Mouse (Mus musculus) layer of hippocampus, postnatal 10 days (tissue): ENCODE data around the gene Cd302. TPM values are rescaled to one million over a fixed set of nuclear protein-coding genes. Genes with fewer than 3 reads are reported as not detected.

Experiments used
- total RNA-seq, 2 experiments: library from RNA; stranded (reverse); gene quantifications; 2 replicates each; pipeline ENCODE4 v1.2.3; 2021

Cd302 gene
- total RNA-seq, 2 experiments from 2014 or later: 10.1 to 10.6 TPM

Other genes starting within 250 kb of the Cd302 start
- 10 to 100 TPM; 56.8 to 57.6 TPM for gene Baz2b, start 74.6 kb downstream of the Cd302 start, total RNA-seq
- gene March7, start 74.6 kb downstream of the Cd302 start, total RNA-seq: 10 to 100 TPM; 64.7 to 67.3 TPM
- 1 to 10 TPM; 7.2 to 7.3 TPM for gene Ly75, start 98.8 kb upstream of the Cd302 start, total RNA-seq